Mouse (Mus musculus): Measurements from ENCODE around the gene 1520401A03Rik. TPM values are rescaled to one million over a fixed set of nuclear protein-coding genes. Genes with fewer than 3 reads are reported as not detected.

Gene 1520401A03Rik
- polyA plus RNA-seq, 1 experiment from 2014 or later: 0.30 TPM

- H3K9ac ChIP-seq (ENCODE audit: low read depth, low read length): no peak overlapping the region
These were observed 51.1 kb downstream of the 1520401A03Rik start for GRCm38 (mm10) chr17:23671519-23671918.

DNA sequence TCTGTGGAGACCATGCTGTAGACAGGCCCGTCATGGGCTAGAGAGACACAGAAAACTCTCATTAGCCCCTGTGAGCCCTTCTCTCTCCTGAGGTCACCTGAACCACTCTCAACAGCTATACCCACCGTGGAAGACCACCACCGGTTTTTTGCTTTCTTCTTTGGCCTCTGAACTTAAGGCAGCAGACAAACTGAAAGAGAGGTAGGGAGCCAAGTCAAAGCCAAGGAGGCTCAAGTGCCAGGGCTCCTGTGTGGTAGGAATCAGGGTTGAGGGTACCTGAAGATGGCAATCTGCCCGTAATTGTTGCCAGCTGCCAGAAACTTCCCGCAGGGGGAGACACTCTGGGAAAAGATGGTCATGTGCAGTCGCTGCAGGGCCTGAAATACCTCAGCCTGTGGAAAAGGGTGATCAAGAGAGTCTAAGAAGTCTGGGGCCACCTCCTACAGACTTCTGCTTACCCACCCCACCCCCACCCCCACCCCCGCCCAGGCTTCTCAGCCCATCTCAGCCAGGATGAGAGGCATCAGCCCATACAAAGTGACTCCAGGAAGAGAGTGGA lies 52.0 kb downstream of the 1520401A03Rik start:
- peaks cover 13% of the 10 kb centered on the region for H3K4me1 ChIP-seq (replicated peaks; ENCODE audit: insufficient read depth, low read length)
- no peak for DNase-seq (ENCODE audit: low spot score)
- no peaks in the 10 kb centered on the region for H3K9me3 ChIP-seq (replicated peaks; ENCODE audit: low read length)
- no peaks in the 10 kb centered on the region for H3K27me3 ChIP-seq (ENCODE audit: insufficient read depth, low read length)
- H3K9ac ChIP-seq (ENCODE audit: low read depth, low read length): no peak overlapping the region
- ATAC-seq (replicated peaks; ENCODE audit: low FRiP score, low read depth): no peak
- 86% methylated on average over 7 of the region's 7 CpGs for WGBS
- H3K27ac ChIP-seq: no peak overlapping the region
- TF ChIP-seq CTCF (IDR thresholded peaks at IDR 0.05; ENCODE audit: low read depth): no peak
- H3K36me3 ChIP-seq (ENCODE audit: insufficient read depth, low read length): peaks cover 27% of the 10 kb centered on the region; the same call in 1 of the 2 replicates
- H3K4me2 ChIP-seq (ENCODE audit: low read length): no peak overlapping the region
- no peak overlapping the region for H3K4me3 ChIP-seq (replicated peaks; ENCODE audit: low read depth, low read length)

More at GRCm38 (mm10) chr17:23671519-23671918, 51.1 kb downstream of the 1520401A03Rik start:
- H3K36me3 ChIP-seq (ENCODE audit: insufficient read depth, low read length): peaks cover 24% of the 10 kb centered on the region; the same call in 1 of the 2 replicates
- no peak overlapping the region for H3K4me3 ChIP-seq (replicated peaks; ENCODE audit: low read depth, low read length)
- H3K27me3 ChIP-seq (ENCODE audit: insufficient read depth, low read length): no peaks in the 10 kb centered on the region
- no peak for TF ChIP-seq CTCF (IDR thresholded peaks at IDR 0.05; ENCODE audit: low read depth)
- no peaks in the 10 kb centered on the region for H3K9me3 ChIP-seq (replicated peaks; ENCODE audit: low read length)
- DNase-seq (ENCODE audit: low spot score) (no peak), ATAC-seq (replicated peaks; ENCODE audit: low FRiP score, low read depth) (no peak)
- no peak overlapping the region for H3K27ac ChIP-seq
- peaks cover 20% of the 10 kb centered on the region for H3K4me1 ChIP-seq (replicated peaks; ENCODE audit: insufficient read depth, low read length)
- no peak overlapping the region for H3K4me2 ChIP-seq (ENCODE audit: low read length)
- 88% methylated on average over 3 of the region's 3 CpGs for WGBS

DNA sequence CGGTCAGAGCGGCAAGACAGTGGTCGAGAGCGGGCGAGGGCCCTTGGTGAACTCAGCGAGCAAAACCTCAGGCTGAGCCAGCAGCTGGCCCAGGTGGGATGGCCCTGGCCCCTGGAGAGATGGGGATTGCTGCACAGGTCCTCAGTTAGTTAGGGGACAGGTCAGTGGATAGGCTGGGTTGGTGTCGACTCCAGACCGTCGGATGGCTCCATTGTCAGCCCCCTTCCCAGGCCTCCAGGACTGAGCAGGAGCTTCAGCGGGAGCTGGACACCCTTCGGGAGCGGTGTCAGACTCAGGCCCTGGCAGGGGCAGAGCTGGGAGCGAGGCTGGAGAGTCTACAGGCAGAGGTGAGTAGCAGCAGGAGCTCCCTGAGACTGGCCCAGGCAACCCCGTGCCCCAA lies 57.1 kb downstream of the 1520401A03Rik start:
- no peaks in the 10 kb centered on the region for H3K9me3 ChIP-seq (replicated peaks; ENCODE audit: low read length)
- peaks cover 5% of the 10 kb centered on the region; the same call in 1 of the 2 replicates for H3K4me1 ChIP-seq (replicated peaks; ENCODE audit: insufficient read depth, low read length)
- H3K9ac ChIP-seq (ENCODE audit: low read depth, low read length): no peak overlapping the region
- H3K4me3 ChIP-seq (replicated peaks; ENCODE audit: low read depth, low read length): no peak overlapping the region
- WGBS: 84% methylated on average over 14 of the region's 14 CpGs
- no peak overlapping the region for H3K4me2 ChIP-seq (ENCODE audit: low read length)
- H3K27ac ChIP-seq: no peak overlapping the region
- DNase-seq (ENCODE audit: low spot score) (no peak), ATAC-seq (replicated peaks; ENCODE audit: low FRiP score, low read depth) (no peak)
- peaks cover 10% of the 10 kb centered on the region for H3K27me3 ChIP-seq (ENCODE audit: insufficient read depth, low read length)
- peaks cover 27% of the 10 kb centered on the region; the same call in 1 of the 2 replicates for H3K36me3 ChIP-seq (ENCODE audit: insufficient read depth, low read length)
- no peak for TF ChIP-seq CTCF (IDR thresholded peaks at IDR 0.05; ENCODE audit: low read depth)

GRCm38 (mm10) chr17:23664556-23665021 lies 58.0 kb downstream of the 1520401A03Rik start:
- H3K4me2 ChIP-seq (ENCODE audit: low read length): no peak overlapping the region
- TF ChIP-seq CTCF (IDR thresholded peaks at IDR 0.05; ENCODE audit: low read depth): peak; percentile 83
- H3K9ac ChIP-seq (ENCODE audit: low read depth, low read length): no peak overlapping the region
- H3K27me3 ChIP-seq (ENCODE audit: insufficient read depth, low read length): peaks cover 17% of the 10 kb centered on the region
- H3K27ac ChIP-seq: no peak overlapping the region
- H3K9me3 ChIP-seq (replicated peaks; ENCODE audit: low read length): no peaks in the 10 kb centered on the region
- WGBS: 13% methylated on average over 5 of the region's 5 CpGs
- H3K4me1 ChIP-seq (replicated peaks; ENCODE audit: insufficient read depth, low read length): peaks cover 6% of the 10 kb centered on the region; the same call in 1 of the 2 replicates
- peak; percentile 75 for DNase-seq (ENCODE audit: low spot score)
- peaks cover 20% of the 10 kb centered on the region; the same call in 1 of the 2 replicates for H3K36me3 ChIP-seq (ENCODE audit: insufficient read depth, low read length)
- ATAC-seq (replicated peaks; ENCODE audit: low FRiP score, low read depth): no peak; the same call in 1 of the 2 replicates
- H3K4me3 ChIP-seq (replicated peaks; ENCODE audit: low read depth, low read length): no peak overlapping the region

GRCm38 (mm10) chr17:23661526-23661925 lies 61.1 kb downstream of the 1520401A03Rik start:
- DNase-seq (ENCODE audit: low spot score): no peak
- H3K4me2 ChIP-seq (ENCODE audit: low read length): no peak overlapping the region
- no peak overlapping the region for H3K4me3 ChIP-seq (replicated peaks; ENCODE audit: low read depth, low read length)

GRCm38 (mm10) chr17:23660876-23661200 lies 61.7 kb downstream of the 1520401A03Rik start:
- Histone ChIP-seq H3K27ac (no peak overlapping the region), H3K9me3 (replicated peaks; ENCODE audit: low read length) (no peaks in the 10 kb centered on the region), H3K4me1 (replicated peaks; ENCODE audit: insufficient read depth, low read length) (peaks cover 6% of the 10 kb centered on the region; the same call in 1 of the 2 replicates), H3K36me3 (ENCODE audit: insufficient read depth, low read length) (no peaks in the 10 kb centered on the region), H3K9ac (ENCODE audit: low read depth, low read length) (peak overlapping the region; percentile 35; the same call in 1 of the 2 replicates), H3K4me3 (replicated peaks; ENCODE audit: low read depth, low read length) (peak overlapping the region; percentile 36), H3K27me3 (ENCODE audit: insufficient read depth, low read length) (peaks cover 17% of the 10 kb centered on the region), H3K4me2 (ENCODE audit: low read length) (peak overlapping the region; percentile 57)
- no peak for TF ChIP-seq CTCF (IDR thresholded peaks at IDR 0.05; ENCODE audit: low read depth)
- DNase-seq (ENCODE audit: low spot score) (no peak), ATAC-seq (replicated peaks; ENCODE audit: low FRiP score, low read depth) (no peak; the same call in 1 of the 2 replicates)
- 2% methylated on average over 14 of the region's 14 CpGs for WGBS

More at GRCm38 (mm10) chr17:23661526-23661925, 61.1 kb downstream of the 1520401A03Rik start:
- Histone ChIP-seq H3K4me1 (replicated peaks; ENCODE audit: insufficient read depth, low read length) (peaks cover 6% of the 10 kb centered on the region; the same call in 1 of the 2 replicates), H3K36me3 (ENCODE audit: insufficient read depth, low read length) (peaks cover 3% of the 10 kb centered on the region; the same call in 1 of the 2 replicates), H3K27ac (no peak overlapping the region), H3K9ac (ENCODE audit: low read depth, low read length) (no peak overlapping the region), H3K27me3 (ENCODE audit: insufficient read depth, low read length) (peaks cover 17% of the 10 kb centered on the region), H3K9me3 (replicated peaks; ENCODE audit: low read length) (no peaks in the 10 kb centered on the region)
- peak; percentile 69 for TF ChIP-seq CTCF (IDR thresholded peaks at IDR 0.05; ENCODE audit: low read depth)
- no peak; the same call in 1 of the 2 replicates for ATAC-seq (replicated peaks; ENCODE audit: low FRiP score, low read depth)
- under 1% methylated on average over 9 of the region's 9 CpGs for WGBS
